Mouse (Mus musculus) heart, postnatal 0 days (tissue): ENCODE results near the gene Tmem26.

Source experiments
- CTCF ChIP-seq: IDR thresholded peaks from 2 replicates; pipeline ENCODE4 v1.5.1; 2016; ENCODE audit warnings: antibody characterized with exemption, control low read depth, low read depth
- EP300 ChIP-seq: IDR thresholded peaks from 2 replicates; pipeline ENCODE4 v1.6.1; 2016; ENCODE audit warnings: antibody characterized with exemption, low read depth

- TF ChIP-seq EP300: no peak
- TF ChIP-seq CTCF: no peak
Measured at GRCm38 (mm10) chr10:68782724-68783123, 59.3 kb downstream of the Tmem26 start.
